Mouse (Mus musculus) lung, adult 2 months (tissue): ENCODE data around the gene Zdhhc18.

ENCODE experiments used
- CTCF ChIP-seq: fragments of 200-500 bp; IDR thresholded peaks from 2 replicates; pipeline ENCODE4 v1.5.1; 2011; ENCODE audit warnings: mild to moderate bottlenecking, low read length, control low read depth; ENCODE audit not compliant: insufficient read depth
- POLR2A ChIP-seq: fragments of 200-500 bp; IDR thresholded peaks from 2 replicates; pipeline ENCODE4 v1.6.1; 2011; ENCODE audit warnings: low read depth, mild to moderate bottlenecking, control low read depth, low read length, borderline replicate concordance; ENCODE audit errors: extremely low read depth

GRCm38 (mm10) chr4:133561622-133562021 lies 88.3 kb downstream of the Zdhhc18 start:
- TF ChIP-seq POLR2A (no peak), CTCF (no peak)
